Mouse (Mus musculus) adrenal gland, adult (tissue): ENCODE measurements at regions not wholly inside any gene's neighbourhood (a gene's known extent, or its start where the extent isn't known, plus 50 kb on each side); places are given as distances from the start of the nearest gene placed in this dataset.

Experiments
- DNase-seq, 2 experiments: peaks; one replicate each; pipeline ENCODE4 v3.0.0; 2022 to 2023; ENCODE audit warnings: low spot score in 1 of 2; ENCODE audit not compliant: inconsistent age in 2 of 2

DNA sequence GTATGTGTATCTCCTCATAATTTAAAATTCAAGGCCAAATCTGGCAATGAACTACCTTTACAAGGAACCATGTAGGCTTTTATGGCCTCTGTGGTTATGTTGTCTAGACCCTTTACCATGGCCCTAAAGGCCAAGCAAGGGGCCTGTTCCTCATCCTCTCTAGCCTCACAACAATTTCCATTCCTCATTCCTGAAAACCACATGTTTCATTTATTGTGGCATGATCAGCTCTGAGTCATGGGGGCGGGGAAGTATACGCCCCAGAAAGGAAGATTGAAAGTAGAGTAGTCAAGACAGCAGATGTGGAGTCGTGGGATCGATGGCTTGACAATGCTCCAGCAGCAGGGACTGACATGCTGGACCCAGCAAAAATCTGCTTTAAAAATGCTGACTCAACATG is 326.8 kb upstream of the Rnf219 start:
- DNase-seq: no peak

DNA sequence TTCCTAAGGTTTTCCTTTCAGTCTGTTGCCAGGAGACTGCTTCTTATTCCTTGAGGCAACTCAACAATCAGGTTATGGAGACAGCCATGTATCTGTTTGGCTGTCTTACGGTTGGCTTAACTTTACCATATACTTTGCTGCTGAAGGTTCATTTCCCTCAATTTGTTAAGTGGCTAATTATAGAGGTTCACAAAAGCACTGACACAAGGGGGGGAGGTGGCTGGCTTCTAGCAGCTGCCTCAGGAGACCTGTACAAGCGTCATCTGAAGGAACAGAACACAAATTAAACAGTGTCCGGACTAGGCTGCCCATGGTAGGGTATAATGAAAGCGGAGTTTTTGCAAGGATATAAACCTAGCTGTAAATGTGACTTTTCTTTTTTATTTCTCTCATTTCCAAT is 305.0 kb upstream of the Rnf219 start:
- DNase-seq: no peak

- peak in 1 of 2 experiments; percentile 22 for DNase-seq
These were observed 302.5 kb upstream of the Rnf219 start for GRCm38 (mm10) chr14:104824926-104825325.

- no peak for DNase-seq
These were observed 301.8 kb upstream of the Rnf219 start for GRCm38 (mm10) chr14:104824224-104824623.

DNA sequence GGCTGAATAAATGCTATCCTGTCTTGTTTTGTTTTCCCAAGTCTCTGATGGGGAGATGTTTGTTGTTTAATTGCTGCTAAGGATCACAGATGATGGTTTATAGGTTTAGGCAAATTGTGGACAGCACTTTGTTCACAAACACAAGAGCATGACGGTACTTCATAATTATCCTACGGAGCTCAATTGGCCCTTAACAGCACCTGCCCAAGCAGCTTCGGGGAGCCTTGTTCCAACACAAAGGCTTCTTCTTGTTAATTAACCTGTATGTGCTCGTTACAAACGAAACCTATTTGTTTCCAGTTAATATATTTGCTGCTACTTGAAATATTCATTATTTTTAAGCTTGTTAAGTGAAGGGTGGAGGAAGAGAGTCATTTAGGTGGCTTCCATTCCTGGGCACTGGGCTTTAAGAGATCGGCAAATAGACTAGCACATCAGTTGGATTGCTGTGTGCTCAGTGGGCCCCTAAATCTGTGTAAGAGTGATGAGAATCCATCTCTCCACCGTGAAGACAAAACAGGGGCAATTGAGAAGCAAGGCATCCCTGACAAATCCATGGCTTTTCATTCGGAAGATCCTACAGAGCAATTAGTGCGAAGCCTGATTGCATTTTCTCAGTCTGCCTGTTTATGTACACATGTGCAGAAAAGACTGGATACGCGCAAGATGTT is 299.6 kb upstream of the Rnf219 start:
- no peak for DNase-seq

DNA sequence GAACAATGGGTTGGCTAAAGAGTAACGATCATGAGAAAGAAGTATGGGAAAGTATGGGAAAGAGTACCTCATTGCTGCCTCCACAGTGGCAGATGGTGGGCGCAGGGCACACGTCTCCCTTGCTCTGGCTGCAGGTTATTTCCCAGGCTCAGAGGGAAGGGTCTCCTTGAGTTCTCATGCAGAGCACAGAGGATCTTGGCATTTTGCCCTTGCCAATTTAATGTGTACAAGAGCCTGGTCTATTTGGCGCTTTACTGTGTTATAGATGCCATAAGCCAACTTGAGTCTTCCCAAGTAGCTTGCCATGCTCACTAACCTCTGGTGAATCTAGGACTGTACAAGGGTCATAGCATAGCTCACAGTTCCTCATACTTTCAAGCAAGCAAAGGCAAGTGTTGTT is 296.7 kb upstream of the Rnf219 start:
- DNase-seq: no peak

GRCm38 (mm10) chr14:104813977-104814584 is 291.6 kb upstream of the Rnf219 start:
- peak; percentile 42 to 89 for DNase-seq

GRCm38 (mm10) chr14:104812006-104812405 is 289.6 kb upstream of the Rnf219 start:
- no peak for DNase-seq

DNA sequence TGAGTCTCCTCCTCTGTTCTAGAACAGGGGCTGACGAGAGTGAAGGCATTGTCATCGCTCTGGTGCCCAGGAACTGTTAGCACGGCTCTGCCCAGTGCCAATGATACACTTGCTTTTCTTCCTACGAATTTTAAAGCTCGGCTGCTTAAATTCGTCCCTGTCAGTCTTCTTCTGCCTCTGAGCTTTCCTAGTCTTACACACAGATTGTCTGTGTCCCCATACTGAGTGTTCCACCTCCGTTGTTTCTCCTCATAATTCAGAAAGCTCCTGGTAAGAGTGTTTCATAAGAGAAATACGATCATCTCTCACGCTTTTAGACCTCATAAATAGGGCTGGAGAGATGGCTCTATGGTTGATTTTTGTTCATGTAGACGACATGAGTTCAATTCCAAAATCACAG is 282.9 kb upstream of the Rnf219 start:
- DNase-seq: no peak

DNA sequence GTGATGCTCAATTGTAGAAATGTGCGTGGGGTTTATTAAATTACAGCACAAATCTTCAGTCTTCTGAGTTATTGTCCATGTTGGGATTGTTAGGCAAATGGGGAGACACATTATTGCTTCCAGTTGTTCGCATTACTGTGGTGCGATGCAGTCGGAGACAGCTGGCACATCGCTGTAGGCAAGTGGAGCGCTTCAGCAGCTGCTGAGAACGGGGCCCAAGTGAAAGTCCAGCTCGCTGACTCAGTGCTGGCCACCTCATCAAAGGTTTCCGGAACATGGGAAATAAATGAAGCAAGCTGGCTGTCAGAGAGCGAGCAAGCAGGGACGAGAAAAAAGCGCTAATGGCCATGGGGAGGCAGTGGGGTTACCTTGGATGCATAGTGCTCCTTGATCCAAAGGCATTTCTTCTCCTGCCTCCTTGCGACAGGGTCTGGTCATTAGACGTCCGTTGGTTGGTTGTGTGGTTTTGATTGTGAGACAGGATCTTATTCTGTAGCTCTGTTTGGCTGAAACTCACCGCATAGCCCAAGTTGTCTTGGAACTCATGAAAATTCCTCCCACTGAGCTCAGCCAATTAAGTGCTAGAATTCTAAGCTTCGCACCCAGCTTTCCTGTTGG is 274.0 kb upstream of the Rnf219 start:
- DNase-seq: no peak

GRCm38 (mm10) chr14:104789346-104789745 is 266.9 kb upstream of the Rnf219 start:
- DNase-seq: no peak

- no peak for DNase-seq
These were observed 262.6 kb upstream of the Rnf219 start for GRCm38 (mm10) chr14:104785066-104785465.

DNA sequence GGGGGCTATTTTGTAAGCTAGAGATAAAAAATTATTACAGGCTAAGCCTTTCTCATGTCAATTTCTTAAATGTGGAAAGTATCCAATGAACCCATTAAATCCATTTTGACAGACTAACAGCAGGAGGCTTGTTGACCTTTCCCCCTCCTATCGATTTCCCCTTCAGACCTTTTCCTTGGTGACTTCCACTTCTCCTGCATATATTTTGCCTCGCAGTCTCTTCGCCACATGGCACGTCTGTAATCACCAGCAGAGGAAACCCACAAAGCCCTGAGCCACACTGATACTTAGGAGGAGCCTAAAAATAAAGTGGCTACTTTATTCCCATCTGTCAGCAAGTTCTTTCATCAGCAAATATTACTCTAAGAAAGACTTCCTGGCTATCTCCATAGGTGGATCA is 247.5 kb upstream of the Rnf219 start:
- no peak for DNase-seq

- DNase-seq: peak in 1 of 2 experiments; percentile 27
These were observed 211.8 kb upstream of the Rnf219 start for GRCm38 (mm10) chr14:104734213-104734612.

DNA sequence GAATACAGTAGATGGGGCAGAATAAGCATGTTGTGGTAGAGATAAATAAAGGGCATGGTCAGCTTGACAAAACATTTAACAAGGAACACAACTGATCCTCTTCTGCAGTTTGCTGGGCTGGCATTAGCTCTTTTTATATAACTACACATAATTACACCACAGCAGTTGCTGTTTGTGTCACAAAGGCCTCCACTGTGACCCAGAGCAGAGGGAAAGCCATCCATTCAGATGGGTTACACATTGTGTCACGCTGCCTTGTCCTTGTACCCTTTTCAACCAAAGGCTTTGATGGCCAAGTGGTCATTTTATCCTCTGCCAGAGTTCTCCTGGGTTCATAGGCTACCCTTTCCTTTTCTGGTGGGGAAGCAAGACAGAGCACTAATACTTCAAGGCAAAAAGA is 209.6 kb upstream of the Rnf219 start:
- DNase-seq: peak; percentile 9 to 77

DNA sequence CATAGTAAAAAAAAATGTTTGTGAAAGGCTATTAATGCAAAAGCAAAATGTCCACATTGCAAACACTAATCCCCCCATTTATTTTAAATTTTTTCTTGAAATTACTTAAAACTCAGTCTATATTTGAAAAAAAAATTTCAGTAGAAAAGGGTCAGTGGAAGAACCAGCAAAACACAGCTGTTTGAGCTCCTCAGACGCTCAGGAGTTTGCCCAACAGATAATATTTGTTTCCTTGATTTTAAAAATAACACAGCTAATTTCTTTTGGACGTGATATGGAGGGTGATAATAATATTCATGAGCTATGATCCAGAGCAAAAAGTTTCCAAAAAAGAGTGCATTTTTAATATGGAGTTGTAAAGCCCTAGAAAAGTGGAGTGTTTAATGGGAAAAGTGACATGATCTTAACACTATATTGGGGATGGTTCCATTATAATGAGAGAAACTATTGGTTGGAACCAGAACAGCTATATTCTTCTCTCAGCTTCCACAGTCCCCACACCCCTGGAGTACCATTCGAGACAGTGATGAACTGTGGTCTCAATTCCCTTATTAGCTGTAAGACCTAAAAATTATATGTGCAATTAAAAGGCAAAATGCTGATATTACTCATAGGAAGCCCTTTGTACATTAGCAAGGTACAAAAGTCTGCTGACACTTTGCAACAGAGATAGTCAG is 209.0 kb upstream of the Rnf219 start:
- DNase-seq: no peak

GRCm38 (mm10) chr14:104715651-104716050 is 193.2 kb upstream of the Rnf219 start:
- DNase-seq: peak; percentile 91 to 100

DNA sequence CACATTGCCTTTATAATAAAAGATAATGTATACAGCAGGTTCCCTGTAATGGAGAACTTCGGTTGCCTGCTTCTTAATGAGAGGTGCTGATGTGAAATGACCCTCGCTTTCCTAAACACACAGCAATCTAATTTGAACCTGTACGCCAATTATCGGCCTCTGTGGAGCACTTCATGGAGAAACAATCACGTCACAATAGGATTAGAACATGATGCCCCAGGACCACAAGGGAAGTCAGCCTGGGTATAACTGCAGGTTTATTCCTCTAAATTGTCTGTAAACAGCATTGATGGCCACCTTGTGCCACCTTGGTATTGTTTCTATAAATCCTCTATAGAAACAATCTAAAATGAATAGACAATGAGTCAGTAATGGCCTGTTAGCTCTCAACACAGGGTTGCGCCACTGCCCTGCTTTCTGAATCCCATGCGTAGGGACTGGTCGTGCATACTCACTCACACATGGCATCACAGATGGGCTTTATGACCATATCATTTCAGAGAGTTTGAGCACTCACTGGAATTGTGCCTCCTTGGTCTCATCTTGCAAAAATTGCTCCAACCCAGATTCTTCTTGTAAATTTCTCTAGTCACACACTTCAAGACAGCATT is 179.9 kb upstream of the Rnf219 start:
- DNase-seq: no peak

DNA sequence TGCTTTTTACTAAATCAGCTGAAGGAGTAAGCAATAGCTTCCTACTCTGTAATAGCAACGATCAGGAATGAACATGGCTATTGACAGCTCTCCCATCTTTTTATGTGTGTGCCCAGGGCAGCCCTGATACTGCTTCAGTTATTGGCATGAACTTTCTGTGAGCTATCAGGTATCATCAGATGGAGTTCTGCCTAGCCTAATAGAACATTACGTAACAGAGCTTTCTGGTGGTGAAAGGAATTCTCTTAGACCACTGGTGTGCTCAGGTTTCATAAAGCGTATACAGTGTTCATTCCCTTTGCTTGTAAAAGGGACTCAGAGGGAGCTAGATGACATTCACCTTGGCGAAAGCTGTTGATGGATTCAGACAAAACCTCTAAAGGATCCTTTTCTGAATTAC is 176.5 kb upstream of the Rnf219 start:
- no peak for DNase-seq

GRCm38 (mm10) chr14:104695101-104695500 is 172.7 kb upstream of the Rnf219 start:
- DNase-seq: no peak

- no peak for DNase-seq
These were observed 171.8 kb upstream of the Rnf219 start for GRCm38 (mm10) chr14:104694174-104694803.
